Mouse (Mus musculus) midbrain, postnatal 0 days (tissue): ENCODE results near the gene Bcl2l13. TPM values are rescaled to one million over a fixed set of nuclear protein-coding genes. Genes with fewer than 3 reads are reported as not detected.

Experiments
- ATAC-seq: fragments of 200-750 bp; cut with Nextera tagmentation; 2 replicates; pipeline ENCODE4 v1.8.0; 2017; ENCODE audit warnings: moderate number of reproducible peaks, mild to moderate bottlenecking, moderate TSS enrichment, moderate library complexity; ENCODE audit not compliant: low FRiP score
- DNase-seq: peaks from one replicate; pipeline ENCODE4 v3.0.0-alpha.2; 2015; ENCODE audit warnings: low spot score
- H3K27ac ChIP-seq: fragments of 300-500 bp; sonication (generic); 2 replicates; pipeline ENCODE4 v1.5.1; 2014; ENCODE audit warnings: low read depth, mild to moderate bottlenecking, low read length, mixed read lengths
- H3K27me3 ChIP-seq: fragments of 300-500 bp; sonication (generic); 2 replicates; pipeline ENCODE4 v1.6.1; 2014; ENCODE audit warnings: low read length, control low read depth, mixed read lengths; ENCODE audit not compliant: insufficient read depth
- H3K36me3 ChIP-seq: fragments of 300-500 bp; sonication (generic); 2 replicates; pipeline ENCODE4 v1.6.1; 2014; ENCODE audit warnings: low read length, control low read depth, mixed read lengths; ENCODE audit not compliant: insufficient read depth
- H3K4me1 ChIP-seq: fragments of 300-500 bp; sonication (generic); 2 replicates; pipeline ENCODE4 v1.6.1; 2014; ENCODE audit warnings: mild to moderate bottlenecking, control low read depth, antibody characterized with exemption, low read length, mixed read lengths; ENCODE audit not compliant: insufficient read depth
- H3K4me2 ChIP-seq: fragments of 300-500 bp; sonication (generic); 2 replicates; pipeline ENCODE4 v1.6.1; 2014; ENCODE audit warnings: low read depth, mild to moderate bottlenecking, low read length, mixed read lengths; ENCODE audit not compliant: poor library complexity, severe bottlenecking
- H3K4me3 ChIP-seq: fragments of 300-500 bp; sonication (generic); 2 replicates; pipeline ENCODE4 v1.5.1; 2014; ENCODE audit warnings: low read depth, mild to moderate bottlenecking, low read length, moderate library complexity
- H3K9ac ChIP-seq: fragments of 300-500 bp; sonication (generic); replicated peaks from 2 replicates; pipeline ENCODE4 v1.6.1; 2014; ENCODE audit warnings: mild to moderate bottlenecking, low read length, moderate library complexity, mixed read lengths; ENCODE audit not compliant: poor library complexity, severe bottlenecking
- H3K9me3 ChIP-seq: fragments of 300-500 bp; sonication (generic); 2 replicates; pipeline ENCODE4 v1.6.1; 2016; ENCODE audit warnings: low read length, control low read depth
- CTCF ChIP-seq: IDR thresholded peaks from 2 replicates; pipeline ENCODE4 v1.5.1; 2016; ENCODE audit warnings: antibody characterized with exemption, mild to moderate bottlenecking
- WGBS: fragments of 180-500 bp; shearing (Covaris S2); extraction: QIAGEN DNeasy Blood & Tissue Kit; methylation state at CpG from one replicate; pipeline ENCODE4 v1.1.7; 2014; 5-methylcytosine and 5-hydroxymethylcytosine counted together
- polyA plus RNA-seq: library from polyadenylated mRNA; unstranded; fragments of >200 nt; fragmentation: Nextera tagmentation; extraction: Ambion mirVana; gene quantifications from 2 replicates; pipeline ENCODE4 v1.2.1, GENCODE M21; 2015
- total RNA-seq: library from RNA; depleted of rRNA; stranded (reverse); fragments of >200 nt; gene quantifications from 2 replicates; pipeline ENCODE4 v1.2.3, GENCODE M21; 2014

The Bcl2l13 gene
- total and polyA plus RNA-seq, 2 experiments from 2014 or later, result 19.0 to 133 TPM

DNA sequence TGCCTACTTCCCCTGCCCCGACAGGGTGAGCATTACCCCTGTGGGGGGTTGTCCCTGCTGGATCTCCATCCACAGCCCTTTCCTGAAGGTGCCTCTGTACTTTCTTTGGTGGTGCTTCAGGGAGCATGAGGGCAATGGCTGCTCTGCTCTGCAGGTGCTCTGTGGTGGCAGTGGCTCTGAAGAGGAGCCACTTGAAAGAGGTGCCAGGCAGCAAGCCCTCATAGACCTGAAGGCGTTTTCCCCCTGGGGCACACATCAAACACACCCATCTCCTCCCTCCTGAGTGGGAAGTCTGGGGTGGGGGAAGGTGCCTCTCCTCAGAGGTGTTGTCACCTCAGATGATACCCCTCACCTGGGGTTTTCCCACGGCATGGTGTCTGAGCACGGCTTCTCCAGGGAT is 98.2 kb downstream of the Bcl2l13 start:
- Histone ChIP-seq H3K27ac (no peak overlapping the region), H3K4me2 (no peak overlapping the region), H3K36me3 (peaks cover 52% of the 10 kb centered on the region), H3K4me3 (no peak overlapping the region), H3K4me1 (no peaks in the 10 kb centered on the region), H3K9me3 (no peaks in the 10 kb centered on the region), H3K27me3 (no peaks in the 10 kb centered on the region), H3K9ac (no peak overlapping the region)
- ATAC-seq, result no peak
- 78% methylated on average over 4 of the region's 4 CpGs for WGBS
- DNase-seq, result no peak
- no peak for TF ChIP-seq CTCF

DNA sequence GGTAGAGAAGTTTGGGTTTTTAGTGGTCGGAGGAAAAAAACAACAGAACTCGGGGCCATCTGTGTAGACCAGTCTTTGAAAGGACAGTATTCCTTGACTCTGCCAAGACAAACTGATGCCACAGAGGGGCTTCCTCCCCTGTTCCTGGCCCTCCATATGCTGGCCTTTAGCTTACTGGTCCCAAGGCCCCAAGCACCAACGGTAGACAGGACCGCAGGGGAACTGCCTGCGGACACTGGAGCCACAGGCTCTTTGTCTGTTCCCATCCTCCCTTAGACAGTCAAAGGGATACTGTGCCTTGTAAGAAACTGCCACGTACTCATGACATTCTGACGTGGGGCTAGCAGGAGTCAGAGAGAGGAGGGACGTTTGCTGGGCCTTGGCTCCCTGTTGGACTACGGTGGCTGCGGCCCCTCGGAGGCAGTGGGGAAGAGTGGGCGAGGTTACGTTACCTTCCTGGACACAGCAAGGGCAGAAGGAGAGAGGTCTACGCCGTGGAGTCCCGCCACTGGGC is 101.1 kb downstream of the Bcl2l13 start:
- TF ChIP-seq CTCF, result no peak
- H3K4me1 ChIP-seq, result no peaks in the 10 kb centered on the region
- DNase-seq (no peak), ATAC-seq (no peak)
- peaks cover 43% of the 10 kb centered on the region for H3K36me3 ChIP-seq
- 87% methylated on average over 16 of the region's 16 CpGs for WGBS
- no peak overlapping the region for H3K4me2 ChIP-seq
- no peak overlapping the region for H3K9ac ChIP-seq
- no peaks in the 10 kb centered on the region for H3K27me3 ChIP-seq
- H3K9me3 ChIP-seq, result no peaks in the 10 kb centered on the region
- H3K4me3 ChIP-seq, result no peak overlapping the region
- no peak overlapping the region for H3K27ac ChIP-seq

DNA sequence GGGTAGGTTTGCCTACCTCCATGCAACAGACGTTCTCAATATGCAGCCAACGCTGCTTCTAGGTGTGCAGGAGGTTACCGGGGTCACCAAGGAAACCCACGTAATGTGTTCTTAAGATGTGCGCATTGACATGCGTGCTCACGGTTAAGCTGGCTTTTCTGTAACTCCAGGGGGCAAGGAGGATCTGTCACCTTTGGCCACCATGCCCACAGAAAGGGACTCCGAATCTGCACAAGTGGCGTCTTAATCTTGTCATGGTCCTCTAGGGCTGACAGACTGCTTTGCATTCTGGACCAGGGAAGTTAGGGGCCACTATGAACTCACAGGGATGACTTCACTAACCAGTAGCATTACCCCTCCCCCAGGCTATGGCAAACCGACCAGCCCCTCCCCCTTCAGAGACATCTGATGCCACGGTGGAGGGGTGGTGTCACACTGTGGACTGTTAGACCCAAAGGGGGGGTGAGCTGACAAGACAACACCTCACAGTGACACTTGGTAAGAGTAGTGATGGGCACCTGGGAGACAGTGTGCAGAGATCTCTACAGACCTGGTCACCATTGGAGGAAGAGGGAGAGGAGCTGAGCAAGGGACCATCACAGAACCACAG is 102.1 kb downstream of the Bcl2l13 start:
- no peak overlapping the region for H3K4me2 ChIP-seq
- no peaks in the 10 kb centered on the region for H3K9me3 ChIP-seq
- peaks cover 34% of the 10 kb centered on the region for H3K36me3 ChIP-seq
- no peak overlapping the region for H3K27ac ChIP-seq
- 58% methylated on average over 11 of the region's 11 CpGs for WGBS
- no peak for DNase-seq
- H3K9ac ChIP-seq, result no peak overlapping the region
- H3K4me1 ChIP-seq, result no peaks in the 10 kb centered on the region
- H3K27me3 ChIP-seq, result no peaks in the 10 kb centered on the region
- no peak overlapping the region for H3K4me3 ChIP-seq
- no peak for TF ChIP-seq CTCF
- no peak for ATAC-seq

DNA sequence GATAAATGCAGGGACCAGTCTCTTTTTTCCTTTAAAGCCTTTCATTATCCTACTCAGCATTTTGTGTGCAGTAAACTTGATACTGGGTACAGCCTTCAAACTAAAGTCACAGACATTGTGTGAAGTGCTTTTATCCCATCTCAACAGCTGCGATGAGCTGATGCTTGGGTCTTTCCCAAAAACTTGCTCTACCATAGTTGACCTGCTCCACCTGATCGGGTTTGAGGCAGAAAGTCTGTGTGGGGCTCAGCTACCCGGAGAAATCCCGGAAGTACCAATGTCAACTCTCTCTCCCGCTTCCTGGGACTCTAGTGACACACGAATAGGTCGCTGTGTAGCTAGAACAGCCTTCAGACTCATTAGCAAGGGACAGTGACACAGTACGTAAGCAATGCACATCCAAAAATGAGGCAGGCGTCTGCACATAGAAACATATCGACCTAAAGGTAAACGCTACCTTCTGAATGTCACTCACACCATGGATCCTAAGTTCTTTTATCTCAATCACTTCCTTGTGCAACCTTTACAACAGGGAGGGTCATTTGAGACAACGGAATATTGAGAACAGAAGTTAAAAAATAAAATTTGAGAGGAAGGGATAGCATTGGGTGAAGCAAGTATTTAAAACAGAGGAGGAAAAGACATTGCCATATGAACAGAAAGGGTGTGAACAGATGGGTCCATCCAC is 102.9 kb downstream of the Bcl2l13 start:
- 95% methylated on average over 12 of the region's 12 CpGs for WGBS
- Histone ChIP-seq H3K4me2 (no peak overlapping the region), H3K27me3 (no peaks in the 10 kb centered on the region), H3K9ac (no peak overlapping the region), H3K36me3 (peaks cover 26% of the 10 kb centered on the region), H3K4me1 (no peaks in the 10 kb centered on the region), H3K4me3 (no peak overlapping the region), H3K9me3 (no peaks in the 10 kb centered on the region), H3K27ac (no peak overlapping the region)
- no peak for DNase-seq
- TF ChIP-seq CTCF, result no peak
- ATAC-seq, result no peak

DNA sequence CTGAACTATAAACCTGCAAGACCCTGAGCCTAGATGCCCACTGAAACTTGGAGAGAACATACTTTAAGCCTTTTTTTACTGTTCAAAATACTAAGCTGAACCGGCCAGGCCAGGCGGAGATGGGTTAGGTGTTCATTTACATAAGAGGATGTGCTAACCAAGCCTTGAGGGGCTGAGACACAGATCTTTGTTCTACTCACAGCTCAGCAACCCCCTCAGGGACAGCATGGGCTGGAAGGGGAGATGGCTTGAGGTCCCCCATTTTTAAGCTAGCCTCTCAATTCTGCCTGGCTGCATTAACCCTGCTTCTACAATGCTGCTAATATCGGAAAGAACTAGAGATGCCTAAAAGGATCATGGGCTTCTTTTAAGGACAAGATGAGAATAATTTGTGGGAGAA is 103.8 kb downstream of the Bcl2l13 start:
- Histone ChIP-seq H3K4me3 (no peak overlapping the region), H3K36me3 (peaks cover 17% of the 10 kb centered on the region), H3K4me1 (no peaks in the 10 kb centered on the region), H3K27ac (no peak overlapping the region), H3K9ac (no peak overlapping the region), H3K27me3 (no peaks in the 10 kb centered on the region), H3K4me2 (no peak overlapping the region), H3K9me3 (no peaks in the 10 kb centered on the region)
- TF ChIP-seq CTCF, result no peak
- WGBS, result 84% methylated on average over 3 of the region's 3 CpGs
- DNase-seq, result no peak
- ATAC-seq, result no peak

DNA sequence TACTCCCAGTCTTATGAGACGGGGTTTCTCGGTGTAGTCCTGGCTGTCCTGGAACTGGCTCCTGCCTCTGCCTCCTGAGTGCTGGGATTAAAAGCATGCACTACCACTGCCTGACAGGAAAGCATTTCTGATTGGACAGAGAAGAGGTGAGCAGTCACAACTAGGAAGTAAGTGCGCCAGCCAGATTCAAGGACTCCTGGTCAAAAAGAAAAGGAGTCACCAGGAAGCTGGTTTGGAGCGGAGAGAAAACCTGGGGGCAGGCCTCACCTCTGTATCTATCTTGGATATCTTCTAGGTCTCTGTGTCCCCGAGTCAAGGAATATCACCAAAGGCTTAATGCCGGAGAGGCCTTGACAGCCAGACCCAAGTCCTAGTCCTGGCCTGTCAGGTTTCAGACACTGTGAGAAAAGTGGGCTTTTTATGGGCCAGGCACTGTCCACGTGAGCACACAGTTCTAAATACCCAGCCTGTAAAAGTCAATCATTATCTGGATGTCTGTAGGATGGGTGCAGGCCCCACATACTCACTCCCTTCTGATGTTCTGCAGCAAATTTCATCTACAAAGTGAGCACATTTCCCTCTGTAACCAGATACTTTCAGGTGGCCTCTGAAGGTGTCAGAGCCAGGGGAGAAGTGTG is 104.6 kb downstream of the Bcl2l13 start:
- Histone ChIP-seq H3K36me3 (peaks cover 13% of the 10 kb centered on the region; the same call in 1 of the 2 replicates), H3K4me1 (no peaks in the 10 kb centered on the region), H3K27me3 (no peaks in the 10 kb centered on the region), H3K4me2 (no peak overlapping the region), H3K27ac (no peak overlapping the region), H3K4me3 (no peak overlapping the region), H3K9ac (no peak overlapping the region), H3K9me3 (no peaks in the 10 kb centered on the region)
- no peak for TF ChIP-seq CTCF
- DNase-seq (no peak), ATAC-seq (no peak)
- 90% methylated on average over 7 of the region's 7 CpGs for WGBS
